Mouse (Mus musculus) heart, embryonic 11.5 days (tissue): ENCODE measurements around the gene Pygo2. TPM values are rescaled to one million over a fixed set of nuclear protein-coding genes. Genes with fewer than 3 reads are reported as not detected.

ENCODE experiments used
- ATAC-seq: fragments of 200-750 bp; cut with Nextera tagmentation; replicated peaks from 2 replicates; pipeline ENCODE4 v1.8.0; 2017; ENCODE audit warnings: moderate library complexity; ENCODE audit not compliant: insufficient number of reproducible peaks, low FRiP score, low TSS enrichment
- H3K27ac ChIP-seq: fragments of 300-500 bp; sonication (generic); 2 replicates; pipeline ENCODE4 v1.5.1; 2014; ENCODE audit warnings: mild to moderate bottlenecking, low read depth, low read length
- H3K27me3 ChIP-seq: fragments of 300-500 bp; sonication (generic); 2 replicates; pipeline ENCODE4 v1.6.1; 2014; ENCODE audit warnings: mild to moderate bottlenecking, low read length, mixed read lengths; ENCODE audit not compliant: control insufficient read depth, insufficient read depth
- H3K36me3 ChIP-seq: fragments of 300-500 bp; sonication (generic); 2 replicates; pipeline ENCODE4 v1.6.1; 2014; ENCODE audit warnings: mild to moderate bottlenecking, low read length, moderate library complexity, mixed read lengths; ENCODE audit not compliant: control insufficient read depth, insufficient read depth
- H3K4me1 ChIP-seq: fragments of 300-500 bp; sonication (generic); 2 replicates; pipeline ENCODE4 v1.6.1; 2014; ENCODE audit warnings: low read length; ENCODE audit not compliant: control insufficient read depth, insufficient read depth
- H3K4me2 ChIP-seq: fragments of 300-500 bp; sonication (generic); 2 replicates; pipeline ENCODE4 v1.6.1; 2014; ENCODE audit warnings: mild to moderate bottlenecking, moderate library complexity
- H3K4me3 ChIP-seq: fragments of 300-500 bp; sonication (generic); 2 replicates; pipeline ENCODE4 v1.5.1; 2014; ENCODE audit warnings: low read depth, low read length
- H3K9ac ChIP-seq: fragments of 300-500 bp; sonication (generic); 2 replicates; pipeline ENCODE4 v1.6.1; 2014; ENCODE audit warnings: mild to moderate bottlenecking, low read depth, low read length, moderate library complexity
- H3K9me3 ChIP-seq: fragments of 300-500 bp; sonication (generic); replicated peaks from 2 replicates; pipeline ENCODE4 v1.6.1; 2016; ENCODE audit warnings: low read length; ENCODE audit not compliant: control insufficient read depth
- WGBS: fragments of 180-500 bp; shearing (Covaris S2); extraction: QIAGEN DNeasy Blood & Tissue Kit; methylation state at CpG from one replicate; pipeline ENCODE4 v1.1.7; 2014; ENCODE audit not compliant: insufficient replicate concordance; 5-methylcytosine and 5-hydroxymethylcytosine counted together
- polyA plus RNA-seq: library from polyadenylated mRNA; unstranded; fragments of >200 nt; fragmentation: Nextera tagmentation; extraction: Ambion mirVana; gene quantifications from 2 replicates; pipeline ENCODE4 v1.2.1, GENCODE M21; 2014

The Pygo2 gene
- polyA plus RNA-seq = 31.1 and 33.7 TPM in 2 replicates

DNA sequence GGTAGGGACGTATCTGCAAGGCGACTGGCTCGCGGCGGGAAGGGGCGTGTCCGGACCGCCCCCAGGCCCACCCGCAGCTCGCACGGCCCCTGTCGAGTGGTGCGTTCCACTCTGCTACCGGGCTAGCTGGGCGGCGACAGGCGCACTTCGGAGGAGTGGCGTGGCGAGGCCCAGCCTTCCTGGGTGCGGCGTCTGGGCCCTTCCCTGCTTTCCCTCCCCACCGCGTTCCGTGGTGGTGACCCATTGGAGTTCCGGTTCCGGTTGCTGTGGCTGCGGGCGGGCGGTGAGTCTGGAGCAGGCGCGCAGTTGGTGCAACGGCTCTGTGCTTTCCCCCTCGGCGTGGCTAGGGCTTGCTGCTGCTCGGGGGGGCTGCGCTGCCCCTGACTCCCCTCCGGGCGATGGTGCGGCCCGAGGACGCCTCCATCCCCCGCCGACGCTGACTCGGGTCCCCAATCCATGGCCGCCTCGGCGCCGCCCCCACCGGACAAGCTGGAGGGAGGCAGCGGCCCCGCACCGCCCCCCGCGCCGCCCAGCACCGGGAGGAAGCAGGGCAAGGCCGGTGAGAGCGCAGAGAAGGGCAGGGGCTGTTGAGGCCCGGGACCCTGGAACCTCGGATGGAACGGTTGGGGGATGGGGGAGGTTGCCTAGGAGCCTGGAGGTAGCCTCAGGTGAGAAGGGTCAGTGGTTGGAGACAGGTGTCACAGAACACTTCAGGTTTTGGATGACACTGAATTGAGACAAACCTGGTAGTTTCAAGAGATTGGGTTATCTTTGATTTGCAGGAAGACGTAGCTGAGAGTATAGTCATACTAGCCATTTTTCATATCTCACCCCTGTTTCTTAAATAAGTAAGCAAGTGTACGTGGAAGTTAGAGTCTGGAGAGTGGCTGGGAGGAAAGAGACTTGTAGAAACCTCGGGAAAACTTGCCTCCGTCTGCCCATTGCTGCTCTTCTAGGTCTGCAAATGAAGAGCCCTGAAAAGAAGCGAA lies at the start of gene Pygo2:
Gene Pygo2, plus strand, starts transcription at position 44 of the 989 bp plus-strand sequence.
- peak within 1 kb of the TSS; percentile 98 for H3K4me3 ChIP-seq

DNA sequence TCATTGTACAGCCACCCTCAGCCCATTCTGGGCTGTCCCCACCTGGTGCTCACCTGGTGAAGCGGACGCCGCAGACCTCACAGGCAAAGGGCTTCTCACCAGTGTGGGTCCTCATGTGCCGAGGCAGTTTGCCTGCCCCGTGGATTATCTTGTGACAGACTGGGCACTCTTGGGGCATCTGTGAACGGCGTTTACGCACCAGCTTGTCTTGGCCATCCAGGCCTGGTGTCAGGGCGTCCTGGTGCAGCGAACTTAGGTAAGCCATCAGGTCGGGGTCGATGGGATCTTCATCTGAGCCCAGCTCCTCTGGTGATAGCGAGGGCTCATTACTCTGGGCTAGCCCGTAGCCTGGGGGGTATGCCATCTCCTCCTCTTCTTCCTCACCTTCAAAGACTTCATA lies 49.7 kb upstream of the Pygo2 start:
- Histone ChIP-seq H3K9ac (no peak overlapping the region), H3K27ac (no peak overlapping the region), H3K4me2 (no peak overlapping the region), H3K4me1 (peaks cover 16% of the 10 kb centered on the region; the same call in 1 of the 2 replicates), H3K4me3 (no peak overlapping the region), H3K9me3 (no peaks in the 10 kb centered on the region), H3K36me3 (no peaks in the 10 kb centered on the region), H3K27me3 (no peaks in the 10 kb centered on the region)
- no peak for ATAC-seq
- 91% methylated on average over 14 of the region's 14 CpGs for WGBS

More for the DNA sequence above, at the start of gene Pygo2:
- Histone ChIP-seq H3K36me3 (peaks cover 19% of the 10 kb centered on the region), H3K4me2 (peak within 1 kb of the TSS; percentile 85), H3K9ac (peak within 1 kb of the TSS; percentile 94), H3K27ac (peak within 1 kb of the TSS; percentile 87), H3K9me3 (no peaks in the 10 kb centered on the region), H3K4me1 (peaks cover 9% of the 10 kb centered on the region), H3K27me3 (no peaks in the 10 kb centered on the region)
- ATAC-seq = peak; percentile 93
- 2% methylated on average over 65 of the region's 68 CpGs for WGBS

DNA sequence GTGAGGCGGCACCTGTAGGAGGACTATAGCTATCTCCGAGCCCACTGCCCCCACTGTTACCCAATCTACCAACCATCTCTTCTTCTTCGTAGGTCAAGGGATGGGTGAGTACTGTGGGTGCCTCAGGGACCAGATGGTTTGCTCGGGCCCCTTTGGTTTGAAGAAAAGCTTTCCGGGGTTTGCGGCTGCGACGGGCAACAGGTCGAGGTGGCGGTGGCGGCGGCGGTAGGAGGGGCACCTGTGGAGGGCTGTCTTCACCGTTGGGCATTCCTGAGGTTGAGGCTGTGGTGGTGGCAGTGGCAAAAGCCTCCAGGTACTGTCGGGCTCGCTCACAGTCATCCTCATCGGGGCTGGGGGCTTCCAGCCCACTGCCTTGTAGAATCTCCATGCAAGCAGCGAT lies 49.3 kb upstream of the Pygo2 start:
- no peak overlapping the region for H3K27ac ChIP-seq
- H3K9ac ChIP-seq = no peak overlapping the region
- 90% methylated on average over 18 of the region's 18 CpGs for WGBS
- H3K27me3 ChIP-seq = no peaks in the 10 kb centered on the region
- H3K9me3 ChIP-seq = no peaks in the 10 kb centered on the region
- no peaks in the 10 kb centered on the region for H3K36me3 ChIP-seq
- H3K4me3 ChIP-seq = no peak overlapping the region
- H3K4me2 ChIP-seq = no peak overlapping the region
- peaks cover 16% of the 10 kb centered on the region; the same call in 1 of the 2 replicates for H3K4me1 ChIP-seq
- no peak for ATAC-seq

DNA sequence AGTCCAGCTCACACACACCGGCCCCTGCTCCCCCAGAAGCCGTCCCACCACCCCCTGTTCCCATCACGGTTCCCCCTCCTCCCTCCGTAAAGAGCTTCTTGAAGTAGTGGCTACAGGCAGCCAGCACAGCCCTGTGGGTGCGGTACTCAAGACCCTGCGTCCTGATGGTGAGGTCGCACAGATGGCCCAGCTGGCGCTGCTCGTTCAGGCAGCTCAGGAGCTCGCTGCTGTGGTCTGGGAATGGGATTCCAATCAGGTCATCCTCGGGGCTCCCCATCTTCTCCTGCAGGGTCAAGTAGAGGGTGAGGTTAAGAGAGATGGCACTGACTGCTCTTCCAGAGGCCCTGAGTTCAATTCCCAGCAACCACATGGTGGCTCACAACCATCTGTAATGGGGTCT lies 48.8 kb upstream of the Pygo2 start:
- no peak overlapping the region for H3K27ac ChIP-seq
- no peaks in the 10 kb centered on the region for H3K9me3 ChIP-seq
- no peak overlapping the region for H3K4me3 ChIP-seq
- H3K27me3 ChIP-seq = no peaks in the 10 kb centered on the region
- 81% methylated on average over 11 of the region's 11 CpGs for WGBS
- no peak overlapping the region for H3K9ac ChIP-seq
- H3K4me2 ChIP-seq = no peak overlapping the region
- peaks cover 16% of the 10 kb centered on the region; the same call in 1 of the 2 replicates for H3K4me1 ChIP-seq
- ATAC-seq = no peak
- no peaks in the 10 kb centered on the region for H3K36me3 ChIP-seq

DNA sequence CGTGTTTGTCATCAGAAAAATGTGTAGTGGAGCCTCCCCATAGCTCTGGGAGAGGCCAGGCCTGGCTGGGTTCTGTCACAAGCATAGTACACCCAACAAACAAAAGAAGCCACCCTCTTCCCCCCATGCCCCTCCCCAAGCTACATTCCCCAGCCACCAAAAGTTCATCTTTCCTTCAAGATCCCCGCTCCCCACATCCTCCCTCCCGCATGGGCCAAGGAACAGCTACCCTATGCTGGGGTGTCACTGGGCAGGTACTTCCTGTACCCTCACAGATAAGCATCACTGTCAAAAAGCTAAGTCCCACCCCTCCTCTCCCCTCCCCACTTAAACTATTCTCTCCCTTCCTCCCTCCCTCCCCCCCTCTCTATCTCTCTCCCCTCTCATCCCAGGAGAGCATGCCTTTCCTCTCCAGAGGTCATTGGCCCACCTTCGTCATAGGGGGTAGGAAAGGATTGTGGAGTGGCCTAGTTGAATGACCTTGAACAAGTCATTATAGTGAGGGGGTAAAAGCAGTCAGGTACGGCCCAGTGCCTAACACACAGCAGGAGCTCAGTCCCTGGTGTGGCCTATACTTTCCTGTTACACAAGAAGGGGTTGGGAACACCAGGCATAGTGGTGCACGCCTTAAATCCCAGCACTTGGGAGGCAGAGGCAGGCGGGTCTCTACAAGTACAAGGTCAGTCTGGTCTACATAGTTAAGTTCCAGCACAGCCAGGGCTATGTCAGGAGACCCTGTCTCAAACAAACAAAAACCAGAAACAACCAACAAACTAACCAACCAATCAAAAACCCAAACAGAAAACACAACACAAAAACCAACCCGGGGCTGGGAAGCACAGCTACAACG lies 47.8 kb upstream of the Pygo2 start:
- Histone ChIP-seq H3K4me3 (no peak overlapping the region), H3K4me2 (no peak overlapping the region), H3K9me3 (no peaks in the 10 kb centered on the region), H3K36me3 (no peaks in the 10 kb centered on the region), H3K9ac (no peak overlapping the region), H3K27ac (no peak overlapping the region), H3K27me3 (no peaks in the 10 kb centered on the region), H3K4me1 (peaks cover 19% of the 10 kb centered on the region; the same call in 1 of the 2 replicates)
- no peak for ATAC-seq
- 85% methylated on average over 9 of the region's 9 CpGs for WGBS

DNA sequence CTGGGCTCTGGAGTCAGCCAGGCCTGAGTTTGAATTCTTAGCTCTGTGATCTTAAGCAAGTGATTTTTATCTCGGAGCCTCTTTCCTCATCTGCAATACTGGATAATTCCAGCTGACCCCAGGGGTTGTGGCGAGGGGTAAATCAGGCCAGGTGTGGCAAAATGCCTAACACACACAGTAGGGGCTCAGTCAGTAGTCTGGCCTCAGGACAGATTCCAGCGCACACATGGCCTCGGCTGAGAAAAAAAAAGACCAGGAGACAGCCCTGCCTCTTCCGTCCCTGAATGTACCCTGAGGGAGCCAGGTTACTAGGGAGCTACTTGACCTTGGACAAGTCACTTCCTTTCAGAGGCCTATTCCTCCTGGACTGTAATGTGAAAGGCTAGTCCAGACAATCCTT lies 47.1 kb upstream of the Pygo2 start:
- Histone ChIP-seq H3K4me2 (no peak overlapping the region), H3K27me3 (no peaks in the 10 kb centered on the region), H3K9me3 (no peaks in the 10 kb centered on the region), H3K4me1 (peaks cover 15% of the 10 kb centered on the region; the same call in 1 of the 2 replicates), H3K9ac (no peak overlapping the region), H3K27ac (no peak overlapping the region), H3K4me3 (no peak overlapping the region), H3K36me3 (no peaks in the 10 kb centered on the region)
- WGBS = 69% methylated on average over 5 of the region's 5 CpGs
- no peak for ATAC-seq

DNA sequence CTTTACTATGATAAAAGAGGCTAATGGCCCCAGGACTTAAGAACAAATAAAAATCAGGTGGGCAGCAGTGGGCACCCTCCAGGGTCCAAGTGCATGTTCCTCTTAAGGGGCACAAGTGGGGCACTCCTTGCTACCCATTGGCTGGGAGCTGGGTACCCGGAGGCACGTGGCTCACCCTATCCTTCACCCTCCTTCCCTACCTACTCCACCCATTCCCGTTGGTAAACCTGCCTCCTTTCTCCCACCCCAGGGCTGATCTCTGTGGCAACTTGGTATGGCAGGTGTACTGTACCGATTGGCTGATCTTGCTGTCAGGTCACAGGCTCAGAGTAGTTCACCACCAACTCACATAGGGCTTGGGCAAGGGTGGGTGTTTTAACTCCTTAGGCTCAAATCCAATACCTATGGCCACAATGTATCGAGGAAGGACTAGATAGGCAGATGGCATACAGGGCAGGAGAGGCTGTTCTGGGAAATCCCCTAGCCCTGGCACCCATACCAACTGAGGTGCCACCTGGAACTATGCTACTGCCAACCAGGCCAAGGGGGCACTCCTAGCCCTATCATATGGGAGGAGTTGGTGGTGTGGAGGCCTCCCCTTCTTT lies 46.3 kb upstream of the Pygo2 start:
- no peak overlapping the region for H3K9ac ChIP-seq
- H3K4me2 ChIP-seq = no peak overlapping the region
- no peak overlapping the region for H3K27ac ChIP-seq
- no peak for ATAC-seq
- 72% methylated on average over 5 of the region's 5 CpGs for WGBS
- no peak overlapping the region for H3K4me3 ChIP-seq
- H3K9me3 ChIP-seq = no peaks in the 10 kb centered on the region
- H3K27me3 ChIP-seq = no peaks in the 10 kb centered on the region
- no peaks in the 10 kb centered on the region for H3K36me3 ChIP-seq
- peaks cover 10% of the 10 kb centered on the region; the same call in 1 of the 2 replicates for H3K4me1 ChIP-seq
